Mouse (Mus musculus) c-Kit-positive CD71-positive TER-119-negative erythroid progenitor cells, embryonic 14.5 days (primary cell): ENCODE measurements around the gene Rabl6.

Source experiments
- DNase-seq: peaks from one replicate; pipeline ENCODE4 v3.0.0-alpha.2; 2013; ENCODE audit warnings: low read depth

Rabl6 gene

DNA sequence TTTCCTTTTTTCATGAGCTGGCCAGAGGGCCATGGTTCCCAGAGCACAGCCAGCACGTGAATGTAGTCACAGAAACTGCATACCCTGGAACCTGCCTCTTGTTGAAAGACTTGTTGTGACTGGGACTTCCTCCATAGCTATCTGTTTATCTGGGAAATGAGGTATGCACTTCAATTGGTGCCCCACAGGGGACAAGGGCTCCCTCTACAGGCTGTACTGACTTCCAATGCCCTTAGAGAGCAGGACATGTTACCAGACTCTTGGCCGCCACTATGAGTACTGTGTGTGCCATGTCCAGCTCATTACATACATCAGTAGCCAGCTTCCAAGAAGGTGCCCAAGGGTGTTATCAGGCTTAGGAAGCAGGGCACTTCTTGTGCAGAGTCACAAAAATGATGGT, 16.5 kb downstream of the Rabl6 start:
- DNase-seq, result peak; percentile 49

DNA sequence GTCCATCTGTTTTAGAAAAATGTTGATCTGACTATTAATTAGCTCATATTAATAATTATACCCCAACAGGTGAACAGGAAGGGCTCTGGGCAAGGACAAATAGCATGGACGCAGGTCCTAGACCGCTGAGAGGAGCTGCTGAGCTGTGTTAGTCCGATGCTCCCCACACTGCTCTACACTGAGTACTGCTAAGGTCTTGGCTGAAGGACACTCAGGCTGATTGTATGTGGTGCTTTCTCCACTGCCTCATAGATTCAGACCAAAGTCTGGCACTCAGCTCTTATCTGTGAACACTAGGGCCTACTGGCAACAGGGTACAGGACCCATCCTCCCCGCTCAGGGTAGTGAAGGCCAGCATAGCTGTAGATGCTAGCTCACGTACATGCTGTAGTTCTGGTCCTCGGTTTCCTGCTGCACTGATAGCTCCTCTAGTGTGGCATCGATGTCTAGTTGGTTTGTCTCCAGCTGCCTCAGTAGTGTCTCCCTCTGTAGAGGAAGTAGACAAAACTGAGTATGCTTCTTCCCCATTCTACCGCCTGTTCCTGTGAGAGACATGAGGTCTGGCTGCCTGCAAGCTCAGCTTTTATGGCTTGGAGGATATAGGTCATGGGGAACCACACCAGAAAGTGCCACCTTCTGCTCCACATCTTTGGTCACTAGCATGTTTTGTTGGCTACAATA, 20.0 kb downstream of the Rabl6 start:
- no peak for DNase-seq

DNA sequence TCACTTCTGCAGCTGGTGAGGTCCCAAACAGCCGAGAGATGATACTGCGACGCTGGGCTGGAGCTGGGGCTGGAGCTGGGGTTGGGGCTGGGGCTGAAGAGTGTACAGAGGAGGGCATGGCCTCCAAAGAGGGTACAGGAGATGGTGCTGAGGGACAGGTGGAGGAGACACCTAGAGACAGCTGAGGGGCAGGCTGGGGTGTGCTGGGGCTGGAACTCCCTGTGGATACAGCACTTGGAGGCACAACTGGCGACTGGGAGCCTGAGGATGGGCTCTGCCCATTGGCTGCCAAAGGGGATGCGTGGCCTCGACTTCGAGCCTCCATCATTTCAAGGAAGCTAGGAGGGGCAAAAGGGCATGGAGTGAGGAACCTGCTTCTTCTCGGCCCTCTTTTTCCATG, 21.0 kb downstream of the Rabl6 start:
- DNase-seq, result no peak

DNA sequence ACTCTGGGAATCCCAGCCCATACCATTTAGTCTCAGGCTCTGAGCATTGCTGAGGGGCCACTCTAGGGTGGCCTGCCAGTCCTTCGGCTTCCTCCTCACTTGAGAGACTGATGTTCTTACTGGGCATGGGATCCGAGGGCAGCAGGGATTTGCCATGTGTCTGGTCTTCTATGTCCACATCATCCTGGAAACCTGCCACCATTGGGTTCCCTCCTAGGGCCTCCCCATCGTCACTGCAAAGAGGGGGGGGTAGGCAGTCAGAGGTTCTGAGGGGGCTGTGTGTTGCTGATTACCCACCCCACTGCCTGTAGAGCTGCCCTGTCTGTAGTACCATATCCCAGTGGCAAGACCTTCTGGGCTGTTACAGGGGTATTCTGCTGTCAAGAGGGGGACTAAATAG, 22.7 kb downstream of the Rabl6 start:
- DNase-seq, result no peak

DNA sequence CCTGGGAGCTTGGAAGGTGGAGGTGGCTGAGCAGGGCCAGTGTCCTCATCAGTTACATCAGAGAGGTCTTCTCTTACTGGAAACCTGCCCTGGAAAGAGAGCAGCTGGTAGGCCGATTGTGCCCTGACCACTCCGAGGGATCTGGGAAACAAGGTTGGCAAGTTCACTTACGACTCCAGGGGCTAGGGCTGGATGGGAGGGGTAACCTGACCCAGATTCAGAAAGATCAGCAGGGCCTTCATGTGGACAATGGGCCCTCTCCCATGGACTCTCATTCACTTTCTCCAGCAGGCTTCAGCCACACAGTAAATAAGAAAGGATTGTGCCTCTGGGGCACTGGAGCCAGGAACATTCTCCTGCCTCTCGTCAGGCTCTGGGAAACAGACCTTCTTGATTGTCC, 23.5 kb downstream of the Rabl6 start:
- no peak for DNase-seq

DNA sequence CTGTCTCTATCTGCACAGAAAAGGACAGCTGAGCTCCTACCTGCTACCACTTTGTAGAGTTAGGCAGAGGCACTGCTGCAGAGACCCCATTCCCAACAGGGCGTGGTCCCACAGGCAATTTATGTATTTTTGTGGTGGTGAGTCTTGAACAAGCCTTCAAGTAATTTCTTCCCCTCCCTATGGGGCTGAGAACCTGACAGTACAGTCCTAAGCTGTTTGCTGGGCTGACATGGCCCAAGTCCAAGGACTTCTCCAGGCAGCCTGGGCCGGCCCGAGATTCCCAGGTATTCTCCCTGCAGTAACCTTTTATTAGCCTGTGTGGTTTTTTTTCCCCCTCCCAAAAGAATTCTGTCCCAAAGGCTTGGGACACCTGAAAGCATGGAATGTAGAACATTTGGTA, 24.2 kb downstream of the Rabl6 start:
- DNase-seq, result no peak

DNA sequence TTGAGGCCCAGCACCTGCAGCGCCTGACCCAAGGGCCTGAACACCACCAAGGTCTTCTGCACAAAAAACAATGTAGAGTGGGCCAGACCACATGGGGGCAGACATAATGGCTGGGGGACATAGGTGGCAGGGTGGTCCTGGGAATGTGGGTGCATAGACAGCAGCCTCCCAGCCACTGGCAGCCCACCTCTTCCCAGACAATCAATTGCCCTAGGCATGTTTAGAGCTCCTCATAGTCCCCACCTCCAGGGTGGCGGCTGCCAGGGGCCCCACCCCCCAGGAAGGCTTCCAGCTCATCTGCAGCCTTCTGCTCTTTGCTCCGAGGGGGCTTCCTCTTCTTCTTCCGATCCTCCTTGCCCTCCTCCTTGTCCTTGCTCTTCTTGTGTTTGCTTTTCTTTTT, 24.8 kb downstream of the Rabl6 start:
- DNase-seq, result no peak

DNA sequence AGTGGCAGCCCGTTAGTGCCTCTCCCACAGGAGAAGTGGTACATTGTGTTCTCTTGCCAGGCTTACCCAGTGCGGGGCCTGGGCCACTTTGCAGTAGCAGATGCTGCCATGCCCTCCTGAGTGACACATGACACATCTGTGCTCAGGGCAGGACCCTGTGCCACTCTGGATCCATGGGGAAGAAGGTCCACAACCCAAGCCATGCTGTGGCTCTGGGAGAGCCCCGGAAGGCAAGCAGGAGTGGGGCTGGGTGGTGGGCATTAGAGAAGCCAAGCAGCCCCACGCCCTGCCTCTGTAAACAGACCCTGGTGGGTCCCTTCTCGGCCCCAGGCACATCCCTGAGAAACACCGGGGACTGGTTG, 25.2 kb downstream of the Rabl6 start:
- no peak for DNase-seq

DNA sequence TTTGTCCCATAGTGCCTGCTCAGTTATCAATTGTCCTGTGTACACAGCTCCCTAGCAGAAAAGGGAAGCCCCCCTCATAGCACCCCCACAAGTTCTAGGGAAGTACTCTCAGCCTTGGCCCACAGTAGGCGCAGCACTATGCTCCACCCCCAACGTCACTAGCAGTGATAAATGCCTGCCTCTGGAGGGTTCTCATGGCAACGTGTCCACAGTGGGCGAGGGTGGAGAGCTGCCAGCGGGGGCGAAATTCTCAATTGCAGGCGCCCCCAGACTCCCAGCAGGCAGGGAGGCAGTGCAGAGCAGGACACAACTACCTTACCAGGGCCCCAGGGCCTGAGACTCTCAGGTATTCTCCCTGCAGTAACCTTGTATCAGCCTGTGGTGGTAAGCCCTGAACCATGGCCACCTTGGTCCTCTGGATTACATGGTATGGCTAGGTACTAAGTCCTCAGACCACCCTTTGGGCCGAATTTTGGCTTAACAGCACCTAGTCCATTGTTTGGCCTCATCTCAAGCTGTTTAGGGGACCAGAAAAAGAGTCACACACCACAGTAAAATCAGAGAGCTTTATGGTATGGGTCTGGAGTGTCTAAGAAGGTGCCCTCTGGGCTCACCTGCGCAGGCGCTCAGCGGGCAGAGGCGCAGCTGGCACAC, 25.7 kb downstream of the Rabl6 start:
- DNase-seq, result no peak

DNA sequence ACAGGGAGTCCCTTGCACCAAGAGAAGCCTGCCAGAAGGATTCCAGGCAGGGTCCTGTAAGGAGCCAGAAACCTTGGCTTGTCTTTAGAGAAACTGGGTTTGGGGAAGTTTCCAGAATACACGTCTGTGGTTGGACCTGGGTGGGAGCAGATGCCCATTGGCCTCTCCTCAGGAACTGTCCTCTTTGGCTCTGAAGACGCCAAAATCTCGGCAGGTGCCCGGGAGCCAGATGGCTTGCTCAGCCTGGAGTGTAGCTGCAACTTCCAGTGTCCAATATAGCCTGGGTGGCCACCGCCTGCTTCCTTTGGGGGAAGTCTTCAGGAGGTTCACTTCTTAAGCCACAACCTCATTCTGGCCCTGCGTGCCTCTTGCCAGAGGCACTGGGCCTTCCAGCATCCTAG, 26.4 kb downstream of the Rabl6 start:
- no peak for DNase-seq

DNA sequence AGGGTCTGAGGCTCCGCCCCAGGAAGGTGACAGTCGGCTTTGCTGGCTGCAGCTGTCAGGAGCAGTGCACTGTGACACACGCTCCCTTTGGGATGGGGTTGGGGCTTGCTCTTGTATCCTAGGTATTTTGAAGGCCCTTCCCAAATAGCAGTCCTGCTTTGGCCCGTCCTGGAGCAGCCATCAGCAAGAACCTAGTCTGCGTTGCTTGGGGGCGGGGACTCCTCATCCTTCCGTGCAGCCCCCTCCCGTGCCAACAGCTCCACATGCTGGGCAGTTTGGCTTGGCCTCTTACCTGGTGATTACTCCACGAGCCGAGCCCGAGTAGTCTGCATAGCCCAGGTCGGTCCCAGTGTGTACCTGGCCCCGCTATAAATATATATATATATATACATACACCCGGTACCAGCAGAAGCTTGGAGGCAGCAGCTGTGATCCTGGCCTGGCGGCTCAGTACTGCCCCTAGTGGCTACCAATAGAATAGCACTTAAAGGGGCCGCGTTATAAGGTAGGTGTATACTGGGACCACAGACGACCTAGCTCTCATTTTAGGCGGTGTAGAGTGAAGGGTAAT, 26.9 kb downstream of the Rabl6 start, which contains the start of gene Ajm1:
TSS of gene Ajm1 (minus strand) at position 464 of the 571 bp plus-strand sequence.
- peak; percentile 55 for DNase-seq

DNA sequence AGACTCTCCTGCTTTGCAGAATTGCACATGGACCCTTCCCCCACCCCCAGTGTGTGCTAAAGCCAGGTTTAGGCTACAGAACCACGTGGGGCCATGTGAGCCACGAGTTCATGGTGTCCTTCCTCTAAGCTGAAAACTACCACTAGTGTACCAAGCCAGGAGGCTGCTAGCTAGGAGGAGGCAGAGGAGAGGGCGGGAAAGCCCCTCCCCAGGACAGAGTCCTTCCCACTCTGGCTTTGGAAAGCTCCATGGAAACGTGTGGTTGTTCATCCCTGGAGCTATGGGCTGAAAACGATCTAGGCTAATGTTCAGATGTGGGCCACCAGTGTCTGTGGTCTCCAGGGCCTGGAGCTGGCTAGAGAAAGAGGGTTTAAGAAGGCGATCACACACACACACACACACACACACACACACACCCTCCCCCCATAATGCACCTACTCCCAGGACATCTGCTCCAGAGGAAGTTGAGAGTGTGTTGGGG, 27.7 kb downstream of the Rabl6 start:
- no peak for DNase-seq

DNA sequence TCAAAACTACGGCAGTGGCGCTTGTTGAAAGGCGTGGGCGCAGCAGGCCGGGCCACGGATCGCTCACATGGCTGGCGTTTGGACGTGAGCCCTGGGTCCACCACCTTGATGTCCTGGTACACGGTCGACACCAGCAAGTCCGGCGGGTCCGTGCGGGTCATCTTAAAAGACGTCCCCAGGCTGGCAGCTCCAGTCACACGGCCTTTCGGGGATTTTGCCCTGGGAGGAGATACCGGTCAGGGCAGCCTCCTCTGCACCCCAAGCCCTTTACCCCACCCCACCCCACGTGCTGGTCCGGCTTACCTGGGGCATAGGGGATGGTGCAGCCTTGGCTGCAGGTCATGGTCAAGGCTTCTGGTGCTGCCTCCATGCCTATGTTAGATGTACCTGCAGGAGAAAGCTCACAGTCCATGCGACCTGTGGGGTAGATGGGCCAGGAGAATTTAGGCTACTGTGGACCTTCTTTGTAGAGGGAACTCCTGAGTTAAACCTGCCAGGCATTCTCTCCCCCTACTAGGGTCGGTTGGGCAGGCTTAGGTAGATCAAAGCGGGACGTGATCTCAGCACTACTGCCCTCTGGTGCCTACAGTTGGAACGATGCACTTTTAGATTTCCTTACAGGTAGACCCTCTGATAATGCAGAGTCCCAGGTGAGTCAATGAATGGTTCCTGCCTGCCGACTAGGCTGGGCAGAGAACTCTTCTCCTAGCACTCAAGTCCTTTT, 28.4 kb downstream of the Rabl6 start:
- DNase-seq, result no peak

DNA sequence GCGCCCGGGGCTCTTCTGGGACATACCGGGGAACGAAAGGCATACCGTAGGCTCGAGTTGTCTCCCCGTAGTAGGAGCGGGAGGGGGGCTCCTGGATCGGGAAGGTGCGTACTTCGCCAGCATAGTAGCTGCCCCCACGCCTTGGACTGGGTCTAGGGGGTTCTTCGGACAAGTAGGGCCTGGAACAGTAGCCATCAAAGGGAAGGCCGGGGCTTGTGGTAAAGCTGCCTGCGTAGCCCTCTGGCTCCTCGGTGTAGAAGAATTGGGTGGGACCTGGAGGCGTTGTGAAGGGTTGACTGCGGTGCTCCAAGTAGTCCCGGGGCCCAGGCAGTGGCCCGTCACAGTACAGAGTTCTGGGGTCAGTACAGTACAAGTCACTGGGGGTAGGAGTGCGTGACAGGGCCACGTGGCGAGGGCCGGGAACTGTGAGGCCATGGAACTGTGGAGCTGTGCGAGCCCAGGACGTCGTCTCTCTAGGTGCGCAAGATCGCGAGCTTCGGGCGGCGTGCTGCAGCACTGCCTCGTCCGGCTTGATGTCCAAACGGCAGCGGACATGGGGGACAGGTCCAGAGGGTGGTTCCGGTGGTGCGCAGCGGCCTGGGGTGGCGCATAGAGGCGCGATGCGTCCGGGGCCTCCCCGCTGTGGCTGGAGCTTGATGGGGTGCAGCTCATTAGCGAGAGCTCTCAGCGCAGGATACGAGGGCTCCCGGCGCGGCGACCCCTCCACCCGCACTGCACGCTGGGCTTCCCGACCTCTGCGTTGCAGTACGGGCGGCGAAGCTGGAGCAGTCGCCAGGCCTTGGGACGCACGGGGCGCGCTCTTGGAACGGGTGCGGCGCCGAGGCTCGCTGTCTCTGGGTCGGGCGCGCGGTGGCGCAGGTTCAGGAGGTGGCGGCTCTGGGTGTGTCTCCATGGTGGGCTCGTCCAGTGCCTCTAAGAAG, 29.3 kb downstream of the Rabl6 start:
- no peak for DNase-seq

DNA sequence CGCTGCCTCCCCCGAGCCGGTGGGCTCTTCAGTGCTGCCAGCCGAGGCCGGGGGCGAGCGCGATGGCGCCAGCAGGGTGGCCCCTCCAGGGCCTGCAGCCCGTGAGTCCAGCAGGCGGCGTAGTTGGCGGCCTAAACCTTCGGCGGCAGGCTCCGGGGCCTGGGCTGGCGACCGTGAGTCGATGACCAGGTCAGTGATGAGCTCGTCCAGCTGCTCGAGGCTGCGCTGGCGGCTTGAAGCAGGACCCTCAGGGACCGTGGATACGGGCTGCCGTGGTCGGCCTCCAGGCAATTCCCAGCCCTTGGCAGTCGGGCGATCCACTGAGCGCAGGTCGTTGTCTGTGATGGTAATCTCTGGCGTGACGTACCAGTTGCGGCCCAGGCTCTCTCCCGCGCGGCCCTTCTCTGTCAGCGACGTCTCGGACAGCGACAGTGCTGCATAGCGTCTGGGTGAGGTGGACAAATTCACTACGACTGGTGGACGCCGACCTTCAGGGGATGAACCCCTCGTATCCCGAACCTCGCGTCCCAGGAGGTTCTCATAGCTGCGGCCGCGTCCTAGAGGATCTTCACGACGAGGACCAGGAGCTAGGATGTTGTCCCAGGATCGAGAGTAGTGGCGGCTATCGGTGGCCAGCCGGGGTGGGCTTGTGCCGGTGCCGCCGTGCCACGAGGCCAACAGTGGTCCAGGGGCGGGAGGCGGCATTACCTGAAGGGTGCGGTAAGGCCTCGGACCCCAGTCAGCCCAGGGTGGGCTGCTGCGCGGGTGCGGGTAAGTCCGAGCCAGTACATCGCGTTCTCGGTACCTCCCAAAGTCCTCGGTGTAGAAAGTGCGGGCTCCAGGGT, 30.1 kb downstream of the Rabl6 start:
- no peak for DNase-seq

DNA sequence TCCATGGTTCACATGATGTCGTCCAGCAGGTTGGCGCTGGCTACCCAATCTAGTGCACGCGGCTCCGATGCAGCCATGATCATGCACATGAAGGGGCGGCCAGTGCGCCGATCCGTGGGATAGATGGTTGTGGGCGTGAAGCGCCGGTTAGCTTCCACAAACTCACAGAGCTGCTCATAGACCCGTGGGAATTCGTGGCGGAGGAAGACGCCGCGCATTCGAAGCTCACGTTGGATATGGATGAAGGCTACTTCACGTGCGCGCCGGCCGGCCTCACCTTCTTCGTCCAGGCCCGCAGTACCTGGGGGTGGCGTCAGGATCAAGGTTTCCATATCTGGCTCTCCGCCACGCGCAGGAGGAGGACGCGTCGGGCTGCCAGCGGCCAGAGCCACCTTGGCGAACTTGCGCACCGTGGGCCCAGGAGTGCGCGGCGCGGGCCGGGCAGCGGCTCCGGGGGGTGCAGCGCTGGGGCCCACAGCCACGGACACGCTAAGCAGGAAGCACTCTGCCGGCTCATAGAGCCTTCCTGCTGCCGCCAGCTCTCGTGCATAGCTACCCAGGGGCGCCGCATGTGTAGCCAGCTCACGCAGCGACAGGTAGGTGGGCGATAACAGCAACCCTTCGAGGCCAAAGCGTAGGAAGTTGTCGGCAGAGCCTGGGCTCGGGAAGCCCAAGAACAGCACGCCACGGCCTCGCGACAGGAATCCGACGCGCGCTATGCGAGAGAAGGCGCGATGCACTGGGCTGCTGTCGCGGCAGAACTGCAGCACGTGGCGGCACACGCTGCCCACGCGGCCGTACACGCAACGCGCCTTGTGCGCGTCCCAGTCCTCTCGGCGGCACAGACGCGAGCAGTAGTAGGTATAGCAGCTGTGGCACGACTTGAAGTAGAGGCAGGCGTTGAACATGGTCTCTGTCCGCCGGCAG, 31.1 kb downstream of the Rabl6 start:
- no peak for DNase-seq

DNA sequence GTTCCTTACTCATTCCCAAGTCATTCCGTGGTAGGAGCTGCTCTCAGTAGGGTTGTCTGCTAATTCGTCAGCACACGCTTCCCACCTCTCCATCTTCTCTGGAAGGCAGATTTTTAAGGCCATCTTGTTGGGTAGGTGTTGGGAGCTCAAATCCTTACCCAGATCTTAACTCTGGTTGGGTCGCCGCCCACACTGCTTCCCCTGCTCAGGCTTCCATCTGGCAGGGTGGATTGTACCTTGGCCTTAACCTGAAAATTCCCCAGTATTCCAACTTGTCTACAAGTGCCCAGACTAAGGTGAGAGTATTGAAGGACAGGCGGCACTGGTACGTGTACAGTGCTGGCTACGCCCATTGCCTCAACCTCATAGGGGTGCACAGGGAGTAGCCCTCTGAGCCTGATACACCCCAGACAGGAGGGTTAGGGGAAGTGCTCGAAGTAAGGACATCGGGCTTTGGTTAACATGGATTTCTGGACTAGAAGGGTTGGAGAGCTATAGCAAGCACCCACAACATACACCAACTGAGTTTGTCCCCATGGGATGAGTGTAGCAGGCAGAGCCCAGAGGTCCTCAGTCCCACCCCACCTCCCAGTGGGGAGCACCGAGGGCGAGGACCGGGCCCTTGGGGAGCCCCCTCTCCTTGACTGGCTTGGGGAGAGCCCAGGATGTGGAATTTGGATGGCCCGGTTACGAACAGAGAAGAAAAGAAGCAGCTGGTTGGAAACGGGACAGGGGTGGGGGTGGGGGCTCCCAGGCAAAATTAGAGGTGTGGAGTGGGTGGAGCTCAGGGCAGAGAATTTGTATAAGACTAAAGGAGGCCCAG, 32.1 kb downstream of the Rabl6 start:
- DNase-seq, result no peak

DNA sequence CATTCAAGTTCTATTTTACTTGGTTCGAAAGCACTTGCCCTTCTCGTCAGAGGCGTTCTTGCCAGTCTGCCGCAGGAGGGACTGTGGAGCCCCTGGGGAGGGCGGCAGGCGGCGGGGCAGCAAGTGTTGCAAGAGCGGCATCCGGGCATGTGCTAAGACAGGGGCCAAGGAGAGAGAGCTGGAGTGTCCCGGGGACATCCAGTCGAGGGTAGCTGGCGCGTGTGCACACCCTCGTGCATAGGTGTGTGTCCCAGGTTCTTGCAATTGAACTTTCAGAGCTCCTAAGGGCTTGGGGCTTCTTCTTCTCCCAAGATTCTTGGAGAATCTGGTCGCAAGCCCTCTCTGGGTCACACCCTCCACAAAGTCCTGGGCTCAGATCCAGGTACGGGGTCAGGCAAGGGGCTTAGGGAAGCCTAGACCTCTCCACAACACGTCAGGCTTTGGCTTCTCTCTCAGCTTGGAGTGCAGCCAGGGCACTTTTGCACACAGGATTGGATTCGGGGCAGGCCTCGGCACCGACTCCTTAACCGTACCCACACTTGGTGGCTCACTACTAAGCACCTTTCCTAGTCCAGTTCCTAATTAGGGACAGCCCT, 32.8 kb downstream of the Rabl6 start:
- DNase-seq, result no peak
